Mouse (Mus musculus) urinary bladder, postnatal 4 days (tissue): ENCODE measurements around the gene Il33.

Experiments used
- DNase-seq, 2 experiments: peaks; one replicate each; pipeline ENCODE4 v3.0.0; 2021 to 2022; ENCODE audit warnings: low spot score in 2 of 2

Gene Il33

GRCm38 (mm10) chr19:29924638-29925258 is at the start of gene Il33:
Il33 (plus strand) TSS chr19:29925114.
- peak; percentile 47 to 66 for DNase-seq

GRCm38 (mm10) chr19:29877422-29878291 is 47.3 kb upstream of the Il33 start:
- no peak for DNase-seq

- no peak for DNase-seq
Observed at GRCm38 (mm10) chr19:29878896-29879504, 45.9 kb upstream of the Il33 start.

GRCm38 (mm10) chr19:29880918-29881317 is 44.0 kb upstream of the Il33 start:
- no peak for DNase-seq

GRCm38 (mm10) chr19:29882696-29883095 is 42.2 kb upstream of the Il33 start:
- no peak for DNase-seq

GRCm38 (mm10) chr19:29885548-29885947 is 39.4 kb upstream of the Il33 start:
- no peak for DNase-seq

GRCm38 (mm10) chr19:29887476-29887875 is 37.4 kb upstream of the Il33 start:
- DNase-seq = no peak

GRCm38 (mm10) chr19:29888946-29889345 is 36.0 kb upstream of the Il33 start:
- DNase-seq = no peak

GRCm38 (mm10) chr19:29891981-29892380 is 32.9 kb upstream of the Il33 start:
- DNase-seq = no peak

GRCm38 (mm10) chr19:29892786-29893185 is 32.1 kb upstream of the Il33 start:
- DNase-seq = no peak

- DNase-seq = no peak
Observed at GRCm38 (mm10) chr19:29893718-29894273, 31.1 kb upstream of the Il33 start.

- no peak for DNase-seq
Observed at GRCm38 (mm10) chr19:29894381-29894780, 30.5 kb upstream of the Il33 start.

GRCm38 (mm10) chr19:29895047-29895446 is 29.9 kb upstream of the Il33 start:
- no peak for DNase-seq

- DNase-seq = no peak
Observed at GRCm38 (mm10) chr19:29900318-29900717, 24.6 kb upstream of the Il33 start.

GRCm38 (mm10) chr19:29902343-29903070 is 22.4 kb upstream of the Il33 start:
- DNase-seq = no peak

- no peak for DNase-seq
Observed at GRCm38 (mm10) chr19:29905896-29906295, 19.0 kb upstream of the Il33 start.

- DNase-seq = no peak
Observed at GRCm38 (mm10) chr19:29909166-29909565, 15.7 kb upstream of the Il33 start.

- no peak for DNase-seq
Observed at GRCm38 (mm10) chr19:29911919-29912318, 13.0 kb upstream of the Il33 start.

GRCm38 (mm10) chr19:29917421-29917820 is 7.5 kb upstream of the Il33 start:
- DNase-seq = no peak

- peak; percentile 49 to 65 for DNase-seq
Observed at GRCm38 (mm10) chr19:29926101-29926755, 1.3 kb downstream of the Il33 start.

GRCm38 (mm10) chr19:29930296-29930695 is 5.4 kb downstream of the Il33 start:
- DNase-seq = peak; percentile 63 to 75
